In genomic region chr12:71017242-71017571, GRCm38 (mm10) we compare ENCODE assay signal across 8 mouse cellular contexts. TPM values are rescaled to one million over a fixed set of nuclear protein-coding genes. Genes with fewer than 3 reads are reported as not detected.
DNase-seq lines count a peak whose midpoint lies in the region; ATAC-seq and TF ChIP-seq lines count a peak whose summit lies in the region.

No protein-coding gene starts in this region.

- H3K4me3 ChIP-seq in heart, embryonic 11.5 days (ENCODE audit: low read depth, low read length): peak overlapping the region; percentile 99
- H3K4me3 ChIP-seq in CH12.LX (replicated peaks in 1 of 3; ENCODE audit: low read depth in 2 of 3, low read length in 2 of 3, poor library complexity in 1 of 3) (peak overlapping the region; percentile 68 to 97 (median 95)), macrophage (ENCODE audit: inconsistent target) (peak overlapping the region; percentile 72)
- peak overlapping the region; percentile 99 for H3K4me3 ChIP-seq in forebrain, embryonic 16.5 days (replicated peaks; ENCODE audit: low read length)

- TF ChIP-seq EP300 in CH12.LX (IDR thresholded peaks at IDR 0.05; ENCODE audit: low read length): no peak

- 15% methylated on average over 5 of the region's 5 CpGs for WGBS in heart, embryonic 11.5 days (ENCODE audit: insufficient replicate concordance)
- WGBS in forebrain, embryonic 16.5 days: 9% methylated on average over 5 of the region's 5 CpGs
- 6% methylated on average over 5 of the region's 5 CpGs for WGBS in macrophage (ENCODE audit: missing documents)

- in situ Hi-C loops in CH12.LX (cut with MboI; ENCODE audit: low pct_ligation_motif_present, low pct_unique_long_range_greater_than_20kb, low sequenced_read_pairs): no loop called here

- no peak for ATAC-seq in heart, embryonic 11.5 days (replicated peaks; ENCODE audit: insufficient number of reproducible peaks, low FRiP score, low TSS enrichment)
- no peak for ATAC-seq in forebrain, embryonic 16.5 days

- no peaks in the 10 kb centered on the region for H3K27me3 ChIP-seq in heart, embryonic 11.5 days (ENCODE audit: control insufficient read depth, insufficient read depth, low read length)
- no peaks in the 10 kb centered on the region for H3K27me3 ChIP-seq in CH12.LX (replicated peaks)
- H3K27me3 ChIP-seq in forebrain, embryonic 16.5 days (replicated peaks; ENCODE audit: control insufficient read depth, insufficient read depth, low read length): no peaks in the 10 kb centered on the region

- H3K9ac ChIP-seq in heart, embryonic 11.5 days (ENCODE audit: low read depth, low read length): peak overlapping the region; percentile 90
- peak overlapping the region; percentile 53 for H3K9ac ChIP-seq in CH12.LX (ENCODE audit: insufficient read depth, low read depth)
- peak overlapping the region; percentile 81 for H3K9ac ChIP-seq in forebrain, embryonic 16.5 days (replicated peaks; ENCODE audit: low read depth, low read length)

- no peak for TF ChIP-seq POLR2A in CH12.LX (IDR thresholded peaks at IDR 0.05; ENCODE audit: low read depth, low read length)

- dilution Hi-C loops in CH12.LX (cut with MboI; ENCODE audit: extremely low pct_ligation_motif_present, extremely low pct_unique_long_range_greater_than_20kb, low sequenced_read_pairs): no loop called here

- TF ChIP-seq RAD21 in CH12.LX (IDR thresholded peaks at IDR 0.05; ENCODE audit: low read depth, low read length): no peak

- H3K79me2 ChIP-seq in CH12.LX (replicated peaks; ENCODE audit: control insufficient read depth, extremely low read depth, insufficient read depth, poor library complexity, severe bottlenecking) (peaks cover 27% of the 10 kb centered on the region), macrophage (ENCODE audit: inconsistent target) (peaks cover 83% of the 10 kb centered on the region)

- peak overlapping the region; percentile 94 for H3K27ac ChIP-seq in heart, embryonic 11.5 days (ENCODE audit: low read depth, low read length)
- H3K27ac ChIP-seq in CH12.LX (ENCODE audit: insufficient read depth, low read depth) (no peak overlapping the region), macrophage (peak overlapping the region; percentile 68)
- no peak overlapping the region for H3K27ac ChIP-seq in forebrain, embryonic 16.5 days (ENCODE audit: low read length)

- no peak for DNase-seq in heart, postnatal 14 days
- DNase-seq in CH12.LX (ENCODE audit: extremely low read depth): no peak
- DNase-seq in frontal cortex, postnatal 36 days (ENCODE audit: low spot score in 2 of 2): no peak
- DNase-seq in layer of hippocampus, adult 11-12 months (ENCODE audit: low spot score): no peak
- no peak for DNase-seq in frontal cortex, postnatal 10 days (ENCODE audit: low spot score in 2 of 2)

- intact Hi-C loops in heart, postnatal 14 days (cut with DNase I): loop anchor here (2.0 to 5.0 kb wide), 2 partner anchors 35 to 48 kb away; no protein-coding TSS in a partner anchor

- TF ChIP-seq CTCF in CH12.LX (conservative IDR thresholded peaks at IDR 0.05 in 1 of 2, IDR thresholded peaks at IDR 0.05 in 1 of 2; ENCODE audit: low read depth in 2 of 2, low read length in 2 of 2): no peak

- H3K36me3 ChIP-seq in heart, embryonic 11.5 days (ENCODE audit: control insufficient read depth, insufficient read depth, low read length): peaks cover 5% of the 10 kb centered on the region; the same call in 1 of the 2 replicates
- peaks cover 17 to 41% of the 10 kb centered on the region in 2 experiments for H3K36me3 ChIP-seq in CH12.LX (replicated peaks in 1 of 2; ENCODE audit: control insufficient read depth in 1 of 2, insufficient read depth in 1 of 2, low read length in 1 of 2)
- peaks cover 11% of the 10 kb centered on the region for H3K36me3 ChIP-seq in forebrain, embryonic 16.5 days (ENCODE audit: control insufficient read depth, insufficient read depth)
- H3K36me3 ChIP-seq in macrophage (ENCODE audit: inconsistent target): peaks cover 34% of the 10 kb centered on the region

- no peaks in the 10 kb centered on the region for H3K9me3 ChIP-seq in heart, embryonic 11.5 days (replicated peaks; ENCODE audit: control insufficient read depth, low read length)
- H3K9me3 ChIP-seq in CH12.LX (replicated peaks; ENCODE audit: low read length): no peaks in the 10 kb centered on the region
- no peaks in the 10 kb centered on the region for H3K9me3 ChIP-seq in forebrain, embryonic 16.5 days (ENCODE audit: control insufficient read depth, low read length)

- H3K4me2 ChIP-seq in heart, embryonic 11.5 days: peak overlapping the region; percentile 76
- H3K4me2 ChIP-seq in CH12.LX (ENCODE audit: insufficient read depth, low read depth, poor library complexity, severe bottlenecking): peak overlapping the region; percentile 30; the same call in 1 of the 2 replicates
- H3K4me2 ChIP-seq in forebrain, embryonic 16.5 days (ENCODE audit: low read length): peak overlapping the region; percentile 89

- peaks cover 17% of the 10 kb centered on the region for H3K4me1 ChIP-seq in heart, embryonic 11.5 days (ENCODE audit: control insufficient read depth, insufficient read depth, low read length)
- peaks cover 3 to 26% of the 10 kb centered on the region in 2 experiments; a peak in 3 of 4 replicates for H3K4me1 ChIP-seq in CH12.LX (ENCODE audit: control insufficient read depth in 1 of 2, insufficient read depth in 2 of 2)
- H3K4me1 ChIP-seq in forebrain, embryonic 16.5 days (replicated peaks; ENCODE audit: control insufficient read depth, insufficient read depth, low read length): peaks cover 22% of the 10 kb centered on the region

TF ChIP-seq in CH12.LX, 34 proteins besides CTCF, POLR2A, EP300 and RAD21:
- TF ChIP-seq MAX (IDR thresholded peaks at IDR 0.05; ENCODE audit: low read length): no peak
- TF ChIP-seq ZKSCAN1 (IDR thresholded peaks at IDR 0.05; ENCODE audit: borderline replicate concordance, low read depth, low read length): no peak
- TF ChIP-seq ZC3H11A (IDR thresholded peaks at IDR 0.05; ENCODE audit: low read depth, low read length): no peak
- TF ChIP-seq SIN3A (IDR thresholded peaks at IDR 0.05; ENCODE audit: low read length): no peak
- no peak for TF ChIP-seq HCFC1 (IDR thresholded peaks at IDR 0.05; ENCODE audit: low read depth, low read length)
- no peak for TF ChIP-seq ETS1 (conservative IDR thresholded peaks at IDR 0.05; ENCODE audit: low read depth, low read length)
- TF ChIP-seq ZNF384 (IDR thresholded peaks at IDR 0.05; ENCODE audit: low read depth, low read length): no peak
- TF ChIP-seq UBTF (IDR thresholded peaks at IDR 0.05; ENCODE audit: low read depth, low read length): no peak
- TF ChIP-seq BHLHE40 (IDR thresholded peaks at IDR 0.05; ENCODE audit: low read depth, low read length): no peak
- TF ChIP-seq CHD2 (IDR thresholded peaks at IDR 0.05; ENCODE audit: low read length): no peak

RNA-seq across cellular contexts. Expression of gene Arid4a, which starts 1.4 kb away (rescaled TPM):
- 27.1 and 28.8 TPM in 2 replicates for polyA plus RNA-seq in heart, embryonic 11.5 days (2014; fragmentation: Nextera tagmentation; extraction: Ambion mirVana)
- total RNA-seq in heart, postnatal 14 days (2021): 10 to 100 TPM; 16.9 TPM
- total RNA-seq in CH12.LX (2012; rRNA removed): 9.7 and 10.7 TPM in 2 replicates
- total RNA-seq in CH12.LX (2014; rRNA removed): 8.0 and 8.8 TPM in 2 replicates
- 20.8 and 22.4 TPM in 2 replicates for polyA plus RNA-seq in CH12.LX (2012; ENCODE audit: insufficient read length, low read depth)
- polyA plus RNA-seq in forebrain, embryonic 16.5 days (2015; fragmentation: Nextera tagmentation; extraction: Ambion mirVana): 51.2 and 52.1 TPM in 2 replicates
- total RNA-seq in macrophage (2018; cell fraction: chromatin; rRNA removed): 100 to 1,000 TPM in 25 of 26 experiments, 10 to 100 TPM in 1; 89.8 to 317 (median 227) TPM
- 10 to 100 TPM; 11.7 to 39.1 (median 31.2) TPM for total RNA-seq in macrophage (2018; cell fraction: cytosol; rRNA removed)
- 100 to 1,000 TPM in 7 of 26 experiments, 10 to 100 TPM in 19; 46.9 to 144 (median 92.7) TPM for total RNA-seq in macrophage (2018; cell fraction: nucleus; rRNA removed)
- 17.8 to 50.5 TPM (median 26.8 TPM) in 3 replicates for polyA plus RNA-seq in macrophage (2018)

RNA-seq across cellular contexts. Expression of gene Psma3, which starts 42.8 kb away (rescaled TPM):
- 464 and 474 TPM in 2 replicates for polyA plus RNA-seq in heart, embryonic 11.5 days (2014; fragmentation: Nextera tagmentation; extraction: Ambion mirVana)
- total RNA-seq in heart, postnatal 14 days (2021): 100 to 1,000 TPM; 218 to 231 TPM
- total RNA-seq in CH12.LX (2012; rRNA removed): 271 and 341 TPM in 2 replicates
- 538 and 617 TPM in 2 replicates for total RNA-seq in CH12.LX (2014; rRNA removed)
- 355 and 362 TPM in 2 replicates for polyA plus RNA-seq in CH12.LX (2012; ENCODE audit: insufficient read length, low read depth)
- 575 and 587 TPM in 2 replicates for polyA plus RNA-seq in forebrain, embryonic 16.5 days (2015; fragmentation: Nextera tagmentation; extraction: Ambion mirVana)
- 100 to 1,000 TPM; 126 to 282 (median 203) TPM for total RNA-seq in macrophage (2018; cell fraction: chromatin; rRNA removed)
- 100 to 1,000 TPM; 131 to 253 (median 177) TPM for total RNA-seq in macrophage (2018; cell fraction: cytosol; rRNA removed)
- 100 to 1,000 TPM; 100 to 256 (median 165) TPM for total RNA-seq in macrophage (2018; cell fraction: nucleus; rRNA removed)
- 163 to 269 TPM (median 248 TPM) in 3 replicates for polyA plus RNA-seq in macrophage (2018)

Comparison
In these comparisons a context has a peak if more than half of its experiments do, and no peak if none do; other contexts are left out.
1. H3K27ac ChIP-seq: peak in heart, embryonic 11.5 days (single experiment) and macrophage (single experiment); none in CH12.LX (single experiment) and forebrain, embryonic 16.5 days (single experiment).
2. H3K4me2 ChIP-seq: peak in every context shown above with its lines; median percentile 89 in forebrain, embryonic 16.5 days; 76 in heart, embryonic 11.5 days; 30 in CH12.LX.
3. Peak in every context shown above with its lines, with median percentiles within 50 percentile points of each other: H3K4me3 ChIP-seq and H3K9ac ChIP-seq.